ENCODE assay signal across 13 mouse cellular contexts in genomic region chr2:172392041-172392521, GRCm38 (mm10). TPM values are rescaled to one million over a fixed set of nuclear protein-coding genes. Genes with fewer than 3 reads are reported as not detected.
A peak's percentile ranks its signal among the peaks of the same experiment; 100 is the strongest.
DNase-seq lines count a peak whose midpoint lies in the region; ATAC-seq and TF ChIP-seq lines count a peak whose summit lies in the region.
"Had no signal": no experiment of that assay in that cellular context is flagged by ENCODE, and none has a peak within 500 bp of the region (broad histone marks: within the 10 kb centered on the region; RNA-seq: fewer than 3 reads in every experiment).

No protein-coding gene starts in this region.

- no peak for ATAC-seq in midbrain, embryonic 11.5 days (ENCODE audit: low FRiP score)
- no peak for ATAC-seq in midbrain, postnatal 0 days (ENCODE audit: low FRiP score)
- no peak for ATAC-seq in liver, embryonic 12.5 days
- ATAC-seq in kidney, embryonic 14.5 days (ENCODE audit: low FRiP score, low TSS enrichment), result no peak
- ATAC-seq: forebrain, embryonic 15.5 days had no signal

- no peaks in the 10 kb centered on the region for H3K4me1 ChIP-seq in midbrain, embryonic 11.5 days (ENCODE audit: control insufficient read depth, insufficient read depth, low read length)
- H3K4me1 ChIP-seq in midbrain, postnatal 0 days (ENCODE audit: insufficient read depth, low read length), result no peaks in the 10 kb centered on the region
- peaks cover 23% of the 10 kb centered on the region for H3K4me1 ChIP-seq in liver, embryonic 12.5 days
- H3K4me1 ChIP-seq in kidney, embryonic 14.5 days (ENCODE audit: control insufficient read depth, insufficient read depth, low read length), result 0 out of 2 replicates have a peak, but pooled peaks cover 6% of the 10 kb centered on the region
- H3K4me1 ChIP-seq: forebrain, embryonic 15.5 days; hindbrain, embryonic 15.5 days had no signal

- no peak for TF ChIP-seq CTCF in midbrain, postnatal 0 days (IDR thresholded peaks at IDR 0.05)
- TF ChIP-seq CTCF in layer of hippocampus, adult 2 months (conservative IDR thresholded peaks at IDR 0.05), result no peak

- no peak overlapping the region for H3K4me2 ChIP-seq in midbrain, embryonic 11.5 days
- no peak overlapping the region for H3K4me2 ChIP-seq in midbrain, postnatal 0 days (ENCODE audit: low read depth, low read length, poor library complexity, severe bottlenecking)
- H3K4me2 ChIP-seq in liver, embryonic 12.5 days, result no peak overlapping the region
- no peak overlapping the region for H3K4me2 ChIP-seq in kidney, embryonic 14.5 days (replicated peaks; ENCODE audit: low read depth, low read length)
- H3K4me2 ChIP-seq: forebrain, embryonic 15.5 days; hindbrain, embryonic 15.5 days had no signal

- intact Hi-C loops in heart, postnatal 25 days (cut with DNase I), result no loop called here

- no peak overlapping the region for H3K9ac ChIP-seq in midbrain, embryonic 11.5 days (ENCODE audit: low read length)
- no peak overlapping the region for H3K9ac ChIP-seq in midbrain, postnatal 0 days (replicated peaks; ENCODE audit: low read length, poor library complexity, severe bottlenecking)
- no peak overlapping the region for H3K9ac ChIP-seq in liver, embryonic 12.5 days
- H3K9ac ChIP-seq in kidney, embryonic 14.5 days (ENCODE audit: low read depth, low read length), result no peak overlapping the region
- H3K9ac ChIP-seq: forebrain, embryonic 15.5 days; hindbrain, embryonic 15.5 days had no signal

- H3K4me3 ChIP-seq in midbrain, embryonic 11.5 days (ENCODE audit: low read depth, low read length), result no peak overlapping the region
- H3K4me3 ChIP-seq in midbrain, postnatal 0 days (ENCODE audit: low read depth, low read length), result no peak overlapping the region
- no peak overlapping the region for H3K4me3 ChIP-seq in layer of hippocampus, adult 2 months
- H3K4me3 ChIP-seq in liver, embryonic 12.5 days, result no peak overlapping the region
- no peak overlapping the region for H3K4me3 ChIP-seq in kidney, embryonic 14.5 days (ENCODE audit: low read length)
- H3K4me3 ChIP-seq: embryonic facial prominence, embryonic 10.5 days; forebrain, embryonic 15.5 days; hindbrain, embryonic 15.5 days had no signal

- no peaks in the 10 kb centered on the region for H3K9me3 ChIP-seq in midbrain, embryonic 11.5 days (ENCODE audit: control insufficient read depth, low read length)
- H3K9me3 ChIP-seq in midbrain, postnatal 0 days (ENCODE audit: low read length), result no peaks in the 10 kb centered on the region
- H3K9me3 ChIP-seq in liver, embryonic 12.5 days (replicated peaks), result no peaks in the 10 kb centered on the region
- H3K9me3 ChIP-seq in kidney, embryonic 14.5 days (ENCODE audit: control insufficient read depth, low read length), result no peaks in the 10 kb centered on the region
- H3K9me3 ChIP-seq: embryonic facial prominence, embryonic 10.5 days; forebrain, embryonic 15.5 days; hindbrain, embryonic 15.5 days had no signal

- no peak overlapping the region for H3K27ac ChIP-seq in midbrain, embryonic 11.5 days (ENCODE audit: low read depth, low read length)
- H3K27ac ChIP-seq in midbrain, postnatal 0 days (ENCODE audit: low read depth, low read length), result no peak overlapping the region
- H3K27ac ChIP-seq in layer of hippocampus, adult 2 months, result peak overlapping the region; percentile 68
- H3K27ac ChIP-seq in liver, embryonic 12.5 days, result no peak overlapping the region
- H3K27ac ChIP-seq in kidney, embryonic 14.5 days (ENCODE audit: low read depth, low read length), result no peak overlapping the region
- H3K27ac ChIP-seq: embryonic facial prominence, embryonic 10.5 days; forebrain, embryonic 15.5 days; hindbrain, embryonic 15.5 days had no signal

- no peaks in the 10 kb centered on the region for H3K36me3 ChIP-seq in midbrain, embryonic 11.5 days (ENCODE audit: control insufficient read depth, insufficient read depth, low read length)
- H3K36me3 ChIP-seq in midbrain, postnatal 0 days (ENCODE audit: insufficient read depth, low read length), result no peaks in the 10 kb centered on the region
- no peaks in the 10 kb centered on the region for H3K36me3 ChIP-seq in liver, embryonic 12.5 days
- H3K36me3 ChIP-seq in kidney, embryonic 14.5 days (ENCODE audit: control insufficient read depth, insufficient read depth, low read length), result no peaks in the 10 kb centered on the region
- H3K36me3 ChIP-seq: embryonic facial prominence, embryonic 10.5 days; forebrain, embryonic 15.5 days; hindbrain, embryonic 15.5 days had no signal

- peak; percentile 31 for DNase-seq in midbrain, embryonic 11.5 days (ENCODE audit: low spot score, missing footprints)
- DNase-seq in midbrain, postnatal 0 days (ENCODE audit: low spot score), result no peak
- peak; percentile 27 to 41 for DNase-seq in layer of hippocampus, adult 2 months (ENCODE audit: low spot score in 2 of 2)
- peak; percentile 50 to 76 for DNase-seq in right cerebral cortex, postnatal 10 days (ENCODE audit: low spot score in 2 of 2)
- no peak for DNase-seq in heart, postnatal 25 days (ENCODE audit: low spot score)
- DNase-seq in cerebellum, adult 11-12 months, result no peak
- DNase-seq: midbrain, embryonic 14.5 days had no signal

- no peaks in the 10 kb centered on the region for H3K27me3 ChIP-seq in midbrain, embryonic 11.5 days (ENCODE audit: control insufficient read depth, insufficient read depth, low read length)
- H3K27me3 ChIP-seq in midbrain, postnatal 0 days (ENCODE audit: insufficient read depth, low read length), result no peaks in the 10 kb centered on the region
- H3K27me3 ChIP-seq in liver, embryonic 12.5 days (replicated peaks), result no peaks in the 10 kb centered on the region; the same call in 1 of the 2 replicates
- no peaks in the 10 kb centered on the region for H3K27me3 ChIP-seq in kidney, embryonic 14.5 days (ENCODE audit: control insufficient read depth, insufficient read depth, low read length)
- H3K27me3 ChIP-seq: CH12.LX; forebrain, embryonic 15.5 days; hindbrain, embryonic 15.5 days had no signal

- WGBS in midbrain, embryonic 11.5 days, result 83% methylated on average over 10 of the region's 10 CpGs
- WGBS in midbrain, postnatal 0 days, result 75% methylated on average over 10 of the region's 10 CpGs
- WGBS in liver, embryonic 12.5 days (ENCODE audit: insufficient replicate concordance), result 60% methylated on average over 10 of the region's 10 CpGs
- WGBS in kidney, embryonic 14.5 days, result 65% methylated on average over 10 of the region's 10 CpGs

RNA-seq across cellular contexts. Expression of gene Cass4, which starts 1.5 kb away (rescaled TPM):
- polyA plus RNA-seq in midbrain, embryonic 11.5 days (2014; fragmentation: Nextera tagmentation; extraction: Ambion mirVana), result 0.31 TPM in 1 of 2 replicates, not detected in the other
- total RNA-seq in midbrain, postnatal 0 days (2014; rRNA removed), result 0.05 and 0.52 TPM in 2 replicates
- 0.07 and 0.11 TPM in 2 replicates for polyA plus RNA-seq in midbrain, postnatal 0 days (2015; fragmentation: Nextera tagmentation; extraction: Ambion mirVana)
- total RNA-seq in layer of hippocampus, adult 2 months (2021), result under 1 TPM; 0.47 to 0.61 TPM
- polyA plus RNA-seq in liver, embryonic 12.5 days (2016; fragmentation: Nextera tagmentation; extraction: Ambion mirVana), result 1.1 and 1.4 TPM in 2 replicates
- under 1 TPM; 0.45 to 0.47 TPM for total RNA-seq in heart, postnatal 25 days (2021)
- 0.19 and 0.57 TPM in 2 replicates for polyA plus RNA-seq in kidney, embryonic 14.5 days (2014; fragmentation: Nextera tagmentation; extraction: Ambion mirVana)

RNA-seq across cellular contexts. Expression of gene Cstf1, which starts 21.6 kb away (rescaled TPM):
- 48.0 and 50.2 TPM in 2 replicates for polyA plus RNA-seq in midbrain, embryonic 11.5 days (2014; fragmentation: Nextera tagmentation; extraction: Ambion mirVana)
- 26.6 and 28.0 TPM in 2 replicates for total RNA-seq in midbrain, postnatal 0 days (2014; rRNA removed)
- polyA plus RNA-seq in midbrain, postnatal 0 days (2015; fragmentation: Nextera tagmentation; extraction: Ambion mirVana), result 25.0 and 27.0 TPM in 2 replicates
- total RNA-seq in layer of hippocampus, adult 2 months (2021), result 10 to 100 TPM; 27.7 to 28.5 TPM
- 39.7 and 42.0 TPM in 2 replicates for polyA plus RNA-seq in liver, embryonic 12.5 days (2016; fragmentation: Nextera tagmentation; extraction: Ambion mirVana)
- 10 to 100 TPM; 15.7 to 16.8 TPM for total RNA-seq in heart, postnatal 25 days (2021)
- polyA plus RNA-seq in kidney, embryonic 14.5 days (2014; fragmentation: Nextera tagmentation; extraction: Ambion mirVana), result 35.1 and 49.5 TPM in 2 replicates

RNA-seq across cellular contexts. Expression of gene Aurka, which starts 21.7 kb away (rescaled TPM):
- polyA plus RNA-seq in midbrain, embryonic 11.5 days (2014; fragmentation: Nextera tagmentation; extraction: Ambion mirVana), result 163 and 169 TPM in 2 replicates
- 4.2 and 7.6 TPM in 2 replicates for total RNA-seq in midbrain, postnatal 0 days (2014; rRNA removed)
- 5.9 and 6.2 TPM in 2 replicates for polyA plus RNA-seq in midbrain, postnatal 0 days (2015; fragmentation: Nextera tagmentation; extraction: Ambion mirVana)
- total RNA-seq in layer of hippocampus, adult 2 months (2021), result 1 to 10 TPM in 1 of 2 experiments, under 1 TPM in 1; 0.86 to 1.9 TPM
- polyA plus RNA-seq in liver, embryonic 12.5 days (2016; fragmentation: Nextera tagmentation; extraction: Ambion mirVana), result 173 and 177 TPM in 2 replicates
- under 1 TPM; 0.83 to 0.89 TPM for total RNA-seq in heart, postnatal 25 days (2021)
- polyA plus RNA-seq in kidney, embryonic 14.5 days (2014; fragmentation: Nextera tagmentation; extraction: Ambion mirVana), result 126 and 136 TPM in 2 replicates

RNA-seq across cellular contexts. Expression of gene Fam210b, which starts 46.7 kb away (rescaled TPM):
- polyA plus RNA-seq in midbrain, embryonic 11.5 days (2014; fragmentation: Nextera tagmentation; extraction: Ambion mirVana), result 32.2 and 33.0 TPM in 2 replicates
- 10.2 and 10.8 TPM in 2 replicates for total RNA-seq in midbrain, postnatal 0 days (2014; rRNA removed)
- polyA plus RNA-seq in midbrain, postnatal 0 days (2015; fragmentation: Nextera tagmentation; extraction: Ambion mirVana), result 21.1 and 21.9 TPM in 2 replicates
- total RNA-seq in layer of hippocampus, adult 2 months (2021), result 10 to 100 TPM; 22.0 to 24.3 TPM
- 128 and 138 TPM in 2 replicates for polyA plus RNA-seq in liver, embryonic 12.5 days (2016; fragmentation: Nextera tagmentation; extraction: Ambion mirVana)
- total RNA-seq in heart, postnatal 25 days (2021), result 1 to 10 TPM; 6.1 to 6.5 TPM
- 6.5 and 7.1 TPM in 2 replicates for polyA plus RNA-seq in kidney, embryonic 14.5 days (2014; fragmentation: Nextera tagmentation; extraction: Ambion mirVana)

RNA-seq across cellular contexts. Expression of gene Rtf2, which starts 48.3 kb away (rescaled TPM):
- polyA plus RNA-seq in midbrain, embryonic 11.5 days (2014; fragmentation: Nextera tagmentation; extraction: Ambion mirVana), result 86.8 and 94.7 TPM in 2 replicates
- total RNA-seq in midbrain, postnatal 0 days (2014; rRNA removed), result 62.0 and 67.0 TPM in 2 replicates
- 85.0 and 89.2 TPM in 2 replicates for polyA plus RNA-seq in midbrain, postnatal 0 days (2015; fragmentation: Nextera tagmentation; extraction: Ambion mirVana)
- 10 to 100 TPM; 66.5 to 74.4 TPM for total RNA-seq in layer of hippocampus, adult 2 months (2021)
- polyA plus RNA-seq in liver, embryonic 12.5 days (2016; fragmentation: Nextera tagmentation; extraction: Ambion mirVana), result 55.6 and 59.2 TPM in 2 replicates
- 10 to 100 TPM; 28.0 to 28.5 TPM for total RNA-seq in heart, postnatal 25 days (2021)
- polyA plus RNA-seq in kidney, embryonic 14.5 days (2014; fragmentation: Nextera tagmentation; extraction: Ambion mirVana), result 64.0 and 74.4 TPM in 2 replicates

Comparison
In these comparisons a context has a peak if more than half of its experiments do, and no peak if none do; other contexts are left out.
1. DNase-seq: peak in midbrain, embryonic 11.5 days (single experiment), layer of hippocampus, adult 2 months (2 of 2) and right cerebral cortex, postnatal 10 days (2 of 2); none in midbrain, postnatal 0 days (single experiment), heart, postnatal 25 days (single experiment) and cerebellum, adult 11-12 months (single experiment).
2. RNA of gene Aurka, which starts 21.7 kb away (polyA plus RNA-seq): 173 to 177 TPM in liver, embryonic 12.5 days, 163 to 169 TPM in midbrain, embryonic 11.5 days and 126 to 136 TPM in kidney, embryonic 14.5 days; 5.9 to 6.2 TPM in midbrain, postnatal 0 days; every median in the first group is over 10 times any median in the second.